Mouse (Mus musculus) heart, adult 9 months (tissue): ENCODE measurements around the gene Pdlim7.

Experiments used
- DNase-seq, 2 experiments: peaks; one replicate each; pipeline ENCODE4 v3.0.0; 2022; ENCODE audit warnings: low spot score in 2 of 2

The Pdlim7 gene

GRCm38 (mm10) chr13:55486029-55486794 lies 27.3 kb downstream of the Pdlim7 start:
- DNase-seq = no peak

DNA sequence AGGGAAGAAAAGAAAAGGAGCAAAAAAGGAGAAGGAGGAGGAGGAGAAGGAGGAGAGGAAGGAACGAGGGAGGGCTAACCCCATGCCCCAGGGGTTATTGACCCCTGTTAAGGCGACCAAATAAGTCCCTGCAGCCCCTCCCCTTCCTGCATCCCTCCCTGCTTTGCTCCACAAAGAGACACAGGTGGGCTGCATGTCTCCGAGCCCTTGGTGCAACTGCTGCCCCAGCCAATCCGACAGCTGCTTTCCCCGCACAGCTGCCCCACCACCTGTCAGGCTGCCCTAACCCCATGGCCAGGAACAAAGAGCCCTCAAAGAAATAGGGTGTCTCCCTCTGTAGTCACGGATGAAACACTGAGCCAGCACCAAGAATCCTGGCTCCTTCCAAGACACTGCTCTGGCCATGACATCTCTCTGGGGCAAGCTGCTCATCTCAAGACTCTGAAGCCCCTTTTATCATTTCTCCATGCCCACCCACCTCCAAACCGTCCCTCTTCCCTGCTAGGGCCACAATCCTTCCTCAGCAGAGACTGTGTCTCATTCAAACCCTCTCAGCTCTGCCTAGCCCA lies 28.9 kb downstream of the Pdlim7 start:
- DNase-seq = no peak

DNA sequence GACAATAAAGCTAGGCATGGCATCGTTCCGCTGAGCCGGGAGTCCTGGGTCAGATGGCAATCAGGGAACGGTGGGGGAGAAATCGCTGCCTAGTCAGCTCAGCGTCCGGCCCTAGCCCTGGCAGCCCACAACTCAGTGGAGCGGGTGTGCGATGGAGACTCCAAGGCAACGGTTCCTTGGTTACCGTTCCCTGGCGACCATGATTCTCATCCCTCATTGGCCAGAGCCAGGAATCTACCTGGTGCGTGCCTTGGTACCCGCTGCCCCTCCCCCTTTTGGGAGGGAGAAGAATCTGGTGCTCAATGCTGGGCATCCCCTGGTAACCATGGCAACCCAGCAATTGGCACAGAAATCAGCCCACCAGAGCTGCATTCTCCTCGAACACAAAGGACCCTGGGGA lies 29.9 kb downstream of the Pdlim7 start:
- DNase-seq = no peak

DNA sequence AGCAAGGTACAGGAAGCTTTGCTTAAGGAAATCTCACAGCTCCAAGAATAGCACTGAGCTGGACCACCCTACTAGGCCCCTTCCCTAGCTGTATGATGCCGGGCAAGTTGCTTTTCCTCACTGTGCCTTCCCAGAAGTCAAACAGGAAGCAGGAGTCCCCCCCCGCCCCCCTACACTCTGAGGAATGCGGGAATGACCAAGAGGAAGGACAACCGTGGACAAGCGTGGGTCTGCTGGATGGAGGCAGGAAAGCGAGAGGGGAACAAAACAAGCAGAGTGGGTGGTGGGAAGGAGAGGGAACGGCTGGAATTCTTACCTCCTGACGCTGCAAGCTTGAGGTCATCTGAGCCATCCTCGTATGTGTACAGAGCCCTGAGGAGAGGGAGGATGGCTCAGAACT lies 30.4 kb downstream of the Pdlim7 start:
- DNase-seq = no peak

DNA sequence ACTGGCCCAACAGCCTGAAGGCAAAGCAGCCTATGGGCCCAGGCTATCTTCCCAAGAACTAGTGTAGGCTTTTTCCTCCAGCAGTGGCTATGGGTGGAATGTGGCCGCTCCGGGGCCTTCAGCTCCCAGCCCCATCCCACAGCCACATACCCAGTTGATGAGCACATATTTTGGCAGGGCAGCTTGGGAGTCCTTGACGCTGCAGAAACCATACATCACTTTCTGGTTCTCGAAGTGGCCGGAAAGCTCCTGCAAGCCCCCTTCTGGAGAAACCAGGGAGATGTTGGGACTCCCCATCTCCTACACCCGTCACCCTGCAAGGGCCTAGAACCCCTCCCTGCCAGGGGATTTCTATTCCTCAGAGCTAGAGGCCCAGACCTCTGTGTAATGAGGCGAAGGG lies 30.9 kb downstream of the Pdlim7 start:
- DNase-seq = no peak

DNA sequence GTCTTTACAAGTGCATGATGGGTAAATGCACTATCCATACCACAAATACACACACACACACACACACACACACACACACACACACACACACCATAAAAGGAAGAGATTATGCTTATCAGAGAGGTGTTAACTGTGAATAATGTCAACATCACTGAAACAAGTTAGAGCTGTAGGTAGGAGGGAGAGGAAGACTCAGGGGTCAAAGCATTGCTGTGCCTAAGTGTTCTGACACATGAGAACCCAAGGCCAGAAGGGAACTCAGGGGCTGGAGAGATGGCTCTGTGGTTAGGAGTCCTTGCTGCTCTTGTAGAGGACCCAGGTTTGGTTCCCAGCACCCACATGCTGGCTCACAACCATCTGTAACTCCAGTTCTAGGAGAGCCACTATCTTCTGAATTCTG lies 33.5 kb downstream of the Pdlim7 start:
- DNase-seq = no peak

- DNase-seq = peak in 1 of 2 experiments; percentile 67
Observed at GRCm38 (mm10) chr13:55479008-55479407, 34.5 kb downstream of the Pdlim7 start.

DNA sequence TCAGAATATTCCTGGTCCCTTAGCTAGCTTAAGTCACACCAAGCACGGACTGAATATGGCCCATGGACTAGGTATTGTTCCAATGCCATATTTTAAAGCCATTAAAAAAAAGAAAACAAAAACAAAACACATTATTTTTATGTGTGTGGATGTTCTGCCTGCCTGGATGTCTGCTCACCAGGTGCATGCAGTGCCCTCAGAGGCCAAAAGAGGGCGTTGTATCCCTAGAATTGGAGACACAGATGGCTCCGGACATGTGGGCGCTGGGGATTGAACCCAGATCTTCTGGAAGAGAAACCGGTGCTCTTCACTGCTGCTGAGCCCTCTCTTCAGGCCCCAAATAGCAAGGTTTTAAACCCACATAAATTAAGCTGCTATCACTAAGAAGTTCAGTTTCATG lies 35.4 kb downstream of the Pdlim7 start:
- DNase-seq = no peak

DNA sequence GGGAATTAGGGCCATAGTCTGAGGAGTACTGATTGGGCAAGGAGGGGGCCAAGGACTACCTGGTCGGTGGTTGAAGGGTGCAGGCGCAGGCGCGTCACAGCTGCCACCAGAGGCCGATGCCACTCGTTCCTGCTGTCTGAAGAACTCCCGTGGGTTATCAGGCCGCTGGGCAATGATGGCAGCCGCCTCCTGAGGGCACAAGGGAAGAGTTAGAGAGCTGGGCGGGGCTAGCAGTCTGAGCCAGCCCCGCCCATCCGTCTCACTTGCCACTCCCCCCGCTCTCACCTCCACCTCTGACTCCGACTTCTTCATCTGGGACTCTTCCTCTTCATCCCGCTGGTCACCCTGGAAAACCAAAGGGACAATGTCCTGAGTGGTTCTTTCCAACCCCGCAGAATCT lies 36.0 kb downstream of the Pdlim7 start:
- DNase-seq = no peak

- no peak for DNase-seq
Observed at GRCm38 (mm10) chr13:55476256-55476655, 37.2 kb downstream of the Pdlim7 start.

- no peak for DNase-seq
Observed at GRCm38 (mm10) chr13:55475750-55476149, 37.7 kb downstream of the Pdlim7 start.

DNA sequence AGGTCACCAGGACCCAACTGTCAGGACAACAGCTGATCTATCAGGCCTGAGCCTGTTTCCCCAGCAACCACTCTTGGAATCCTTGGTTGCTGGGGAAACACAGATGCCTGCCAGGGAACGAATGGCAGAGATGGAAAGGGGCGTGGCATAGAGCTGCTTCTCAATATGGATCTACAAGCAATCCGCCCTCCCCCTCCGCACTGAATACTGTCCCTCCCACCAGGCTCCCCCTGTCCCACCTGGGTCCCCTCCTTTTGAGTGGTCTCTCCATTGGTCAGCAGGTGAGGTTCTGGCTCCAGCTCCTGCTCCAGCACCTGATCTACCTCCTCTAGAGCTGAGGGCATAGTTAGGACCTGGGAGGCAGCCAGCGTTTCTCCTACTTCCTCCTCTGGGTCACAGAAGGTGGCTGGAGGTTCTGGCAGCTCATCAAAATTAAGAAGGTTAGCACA lies 38.8 kb downstream of the Pdlim7 start:
- DNase-seq = no peak

DNA sequence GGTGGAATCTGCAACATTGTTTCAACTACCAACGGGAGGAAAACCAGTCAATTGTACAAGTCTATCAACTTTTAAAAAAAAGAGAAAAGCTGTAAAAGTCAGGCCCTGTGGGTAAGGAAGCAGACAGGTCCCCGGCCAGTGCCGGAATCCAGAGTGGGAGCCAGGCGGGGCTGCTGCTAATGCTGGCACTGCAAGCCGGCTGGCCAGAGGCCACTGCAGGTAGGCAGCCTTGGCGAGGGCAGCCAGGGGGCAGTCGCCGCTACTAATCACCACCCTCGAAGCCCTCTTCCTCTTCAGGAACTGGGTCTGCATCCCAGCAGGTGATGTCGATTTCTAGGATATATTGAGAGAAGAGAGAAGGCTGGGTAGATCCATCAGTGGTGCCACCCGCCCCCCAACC lies 39.5 kb downstream of the Pdlim7 start:
- no peak for DNase-seq

GRCm38 (mm10) chr13:55473076-55473831 lies 40.2 kb downstream of the Pdlim7 start:
- no peak for DNase-seq

GRCm38 (mm10) chr13:55472132-55473022 lies 41.1 kb downstream of the Pdlim7 start:
- DNase-seq = peak in 1 of 2 experiments; percentile 40

- no peak for DNase-seq
Observed at GRCm38 (mm10) chr13:55471819-55472131, 41.7 kb downstream of the Pdlim7 start.

GRCm38 (mm10) chr13:55471156-55471818 lies 42.2 kb downstream of the Pdlim7 start:
- peak; percentile 88 for DNase-seq

DNA sequence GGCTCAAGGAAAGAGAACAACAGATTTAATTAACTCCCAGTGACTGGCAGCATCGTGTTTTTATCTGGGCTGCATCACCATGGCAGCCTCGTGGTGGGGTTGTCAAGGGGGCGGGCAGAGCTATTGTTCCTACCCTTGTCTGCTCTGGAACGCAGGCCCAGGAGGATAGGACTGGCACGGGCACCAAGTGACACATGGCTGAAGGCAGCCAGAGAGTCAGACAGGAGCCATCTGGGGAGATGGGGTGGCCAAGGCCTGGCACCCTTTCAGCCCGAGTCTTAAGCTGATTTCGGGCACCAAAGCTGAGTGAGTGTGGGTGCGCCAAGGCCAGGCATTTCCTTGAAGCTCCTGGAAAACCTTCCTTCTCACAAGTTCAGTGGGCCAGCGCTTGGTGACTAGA lies 43.1 kb downstream of the Pdlim7 start:
- DNase-seq = no peak

DNA sequence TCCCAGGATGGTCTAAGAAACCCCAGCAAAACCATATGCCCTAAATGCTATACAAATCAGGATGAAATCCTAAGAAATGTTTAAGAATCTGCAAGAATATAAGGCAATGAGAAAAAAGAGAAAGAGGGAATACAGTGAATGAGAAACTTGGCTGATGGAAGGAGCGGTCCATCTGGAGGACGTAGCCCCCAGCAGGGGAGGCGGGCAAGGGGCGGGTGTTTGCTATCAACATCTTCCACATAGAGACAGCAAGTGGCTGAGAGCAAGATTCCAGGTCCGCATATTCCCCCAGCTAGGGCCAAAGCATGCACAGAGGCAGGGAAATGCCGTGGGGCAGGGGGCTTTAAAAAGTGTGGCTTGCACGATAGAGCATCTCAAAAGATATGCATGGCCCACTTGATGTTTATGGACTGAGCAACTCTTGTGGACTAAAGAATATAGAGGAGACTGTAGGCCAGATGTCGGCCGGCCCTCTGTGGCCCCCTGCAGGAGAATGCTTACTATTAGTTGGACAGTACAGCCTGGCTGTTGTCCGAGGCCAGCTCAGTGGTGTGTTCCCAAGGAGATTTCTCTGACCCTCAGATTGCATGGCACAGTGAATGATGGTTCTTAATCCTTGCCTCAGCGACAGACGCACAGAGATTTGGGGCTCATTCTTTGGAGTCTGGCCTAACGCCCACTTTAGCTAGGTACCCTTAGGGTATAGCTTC lies 44.5 kb downstream of the Pdlim7 start:
- DNase-seq = no peak

DNA sequence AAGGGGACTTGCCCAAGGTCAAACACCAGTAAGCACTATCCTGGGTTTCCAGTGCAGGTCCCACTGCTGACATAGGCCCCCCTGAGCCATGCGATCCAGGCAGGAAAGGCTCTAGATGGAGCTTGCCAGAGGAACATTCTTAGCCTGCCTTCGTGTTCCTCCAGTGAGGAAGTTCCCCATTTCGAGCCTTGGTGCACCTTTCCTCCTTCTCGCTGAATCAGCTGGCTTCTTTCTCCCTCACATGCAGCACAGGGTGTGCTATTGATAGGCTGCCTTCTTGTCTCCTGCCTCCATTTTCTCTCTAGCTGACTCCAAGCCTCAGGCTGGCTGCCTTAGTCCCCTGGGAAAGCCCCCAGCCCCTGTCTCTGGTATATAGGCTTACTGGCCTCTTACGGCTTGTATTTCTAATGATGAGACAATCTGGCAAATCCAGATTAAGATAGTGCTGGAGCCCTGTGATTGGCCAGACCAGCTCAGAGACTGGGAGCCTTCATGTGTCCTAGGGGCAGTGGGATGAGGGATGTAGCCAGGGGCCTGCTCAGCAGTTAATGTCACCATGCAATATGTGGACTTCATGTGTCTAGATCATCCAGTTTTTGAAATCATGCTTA lies 47.5 kb downstream of the Pdlim7 start:
- no peak for DNase-seq
